Mouse (Mus musculus): ENCODE data around the gene Lefty2.

Gene Lefty2

DNA sequence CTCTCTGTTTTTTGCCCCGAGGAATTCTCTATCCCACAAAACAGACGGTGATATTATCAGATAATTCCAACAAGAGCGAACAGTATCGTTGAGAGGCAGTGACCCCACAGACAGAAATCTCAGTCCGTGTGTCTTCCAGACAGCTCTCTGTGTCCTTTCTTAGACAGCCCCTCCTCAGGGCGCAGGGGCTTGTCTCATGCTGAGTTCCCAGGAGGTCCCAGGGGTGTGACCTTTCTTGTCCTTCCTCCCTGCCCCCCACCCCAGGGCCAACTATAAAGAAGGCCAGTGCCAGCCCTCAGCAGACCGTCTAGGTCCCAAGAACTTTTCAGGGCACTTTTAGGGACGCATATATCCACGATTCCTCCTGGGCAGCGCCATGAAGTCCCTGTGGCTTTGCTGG lies at the start of gene Lefty2:
Lefty2 (plus strand) TSS at position 301 of the 400 bp plus-strand sequence.
- DNase-seq (ENCODE audit: low read depth, low spot score) = no peak

DNA sequence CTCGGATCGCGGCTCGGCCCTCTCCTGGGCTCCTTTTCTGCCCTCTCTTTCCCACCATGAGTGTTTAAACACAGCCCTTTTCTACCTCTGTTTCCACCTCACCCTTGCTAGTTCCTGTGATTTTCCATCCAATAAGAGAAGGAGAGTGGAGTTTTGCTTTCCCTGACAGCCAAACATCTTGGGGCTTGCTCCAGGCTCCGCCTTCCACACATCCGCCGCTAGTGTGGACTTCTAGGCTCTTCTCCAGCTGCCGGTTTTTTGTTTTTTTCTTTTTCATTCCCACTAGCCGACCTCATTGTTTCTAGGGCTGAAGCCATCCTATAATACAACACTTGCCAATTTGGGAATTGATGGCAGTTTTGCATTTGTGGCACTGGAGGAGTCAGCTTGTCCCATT lies 44.8 kb upstream of the Lefty2 start:
- no peak for DNase-seq (ENCODE audit: low read depth, low spot score)

GRCm38 (mm10) chr1:180848511-180849241 lies 44.2 kb upstream of the Lefty2 start:
- no peak for DNase-seq (ENCODE audit: low read depth, low spot score)

DNA sequence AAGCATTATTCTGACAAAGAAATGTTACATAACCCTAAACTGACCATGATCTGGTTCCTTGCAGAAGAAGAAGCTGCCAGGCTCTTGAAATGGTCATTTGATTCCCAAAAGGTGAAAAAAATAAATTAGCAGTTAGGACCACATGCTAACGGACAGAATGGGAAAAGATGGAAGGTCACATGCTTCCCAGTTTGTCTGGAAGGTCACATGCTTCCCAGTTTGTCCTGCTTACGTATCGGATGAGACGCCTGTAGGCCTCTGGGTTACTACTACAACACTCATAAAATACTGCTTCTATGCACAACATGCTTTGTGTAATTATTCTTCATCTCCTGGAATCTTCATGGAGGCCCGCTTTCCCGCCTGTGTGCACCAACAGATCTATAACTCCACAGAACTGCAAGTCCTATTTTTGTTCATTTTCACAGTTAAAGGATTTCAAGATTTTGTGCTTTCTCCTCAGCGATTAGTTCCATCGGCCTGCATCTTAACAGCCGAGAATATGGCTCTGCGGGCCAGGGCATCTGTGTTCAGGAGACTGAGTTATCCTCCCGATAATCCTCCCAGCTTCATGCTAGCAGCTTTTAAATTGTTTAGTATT lies 43.1 kb upstream of the Lefty2 start:
- no peak for DNase-seq (ENCODE audit: low read depth, low spot score)

- DNase-seq (ENCODE audit: low read depth, low spot score) = peak; percentile 99
Observed at GRCm38 (mm10) chr1:180850316-180851270, 42.3 kb upstream of the Lefty2 start, which contains the start of gene Sde2. TSS of gene Sde2 (plus strand) at chr1:180851127.

GRCm38 (mm10) chr1:180858763-180859162 lies 34.1 kb upstream of the Lefty2 start:
- DNase-seq (ENCODE audit: low read depth, low spot score) = no peak

- DNase-seq (ENCODE audit: low read depth, low spot score) = no peak
Observed at GRCm38 (mm10) chr1:180860030-180860429, 32.9 kb upstream of the Lefty2 start.

- no peak for DNase-seq (ENCODE audit: low read depth, low spot score)
Observed at GRCm38 (mm10) chr1:180863606-180864005, 29.3 kb upstream of the Lefty2 start.

- DNase-seq (ENCODE audit: low read depth, low spot score) = no peak
Observed at GRCm38 (mm10) chr1:180866001-180866400, 26.9 kb upstream of the Lefty2 start.

GRCm38 (mm10) chr1:180870122-180870650 lies 22.7 kb upstream of the Lefty2 start:
- no peak for DNase-seq (ENCODE audit: low read depth, low spot score)

DNA sequence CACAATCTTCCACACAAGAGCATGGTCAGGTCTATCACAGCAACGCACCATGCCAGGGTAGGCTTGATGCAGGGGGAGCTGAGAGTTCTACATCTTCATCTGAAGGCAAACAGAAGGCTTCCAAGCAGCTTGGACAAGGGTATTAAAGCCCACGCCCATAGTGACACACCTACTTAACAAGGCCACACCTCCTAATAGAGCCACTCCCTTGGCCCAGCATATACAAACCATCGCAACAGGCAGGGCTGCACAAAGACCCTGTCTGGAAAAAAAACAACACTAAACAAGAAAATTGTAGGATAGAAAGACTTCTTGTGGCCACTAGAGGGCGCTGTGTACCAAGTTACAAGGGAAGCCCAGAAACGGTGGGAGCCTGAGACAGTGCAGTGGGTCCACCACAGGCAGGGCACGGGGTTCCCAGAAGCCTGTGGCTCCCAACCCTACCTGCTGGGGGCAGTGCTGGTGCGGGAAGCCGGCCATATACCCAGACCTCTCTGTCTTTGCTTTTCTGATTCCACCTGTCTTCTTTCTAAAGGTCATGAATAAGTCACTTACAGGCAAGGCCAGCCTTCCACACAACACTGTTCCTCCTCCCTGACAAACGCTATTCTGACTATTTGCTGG lies 18.9 kb upstream of the Lefty2 start:
- DNase-seq (ENCODE audit: low read depth, low spot score) = peak; percentile 90

DNA sequence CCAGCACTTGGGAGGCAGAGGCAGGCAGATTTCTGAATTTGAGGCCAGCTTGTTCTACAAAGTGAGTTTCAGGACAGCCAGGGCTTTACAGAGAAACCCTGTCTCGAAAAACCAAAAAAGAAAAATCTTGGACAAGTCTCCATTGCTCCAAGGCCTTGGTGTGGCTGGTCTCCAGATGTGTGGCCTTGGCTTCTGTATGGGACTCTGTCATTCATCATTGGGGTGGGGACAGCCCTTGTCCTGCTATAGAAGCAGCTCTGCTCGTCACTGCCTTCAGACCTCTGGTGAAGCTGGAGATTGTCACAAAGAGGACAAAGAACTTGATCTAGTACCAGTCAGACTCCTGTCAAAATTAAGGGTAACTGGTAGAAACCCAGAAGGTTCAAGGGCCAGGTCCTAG lies 18.3 kb upstream of the Lefty2 start:
- no peak for DNase-seq (ENCODE audit: low read depth, low spot score)

DNA sequence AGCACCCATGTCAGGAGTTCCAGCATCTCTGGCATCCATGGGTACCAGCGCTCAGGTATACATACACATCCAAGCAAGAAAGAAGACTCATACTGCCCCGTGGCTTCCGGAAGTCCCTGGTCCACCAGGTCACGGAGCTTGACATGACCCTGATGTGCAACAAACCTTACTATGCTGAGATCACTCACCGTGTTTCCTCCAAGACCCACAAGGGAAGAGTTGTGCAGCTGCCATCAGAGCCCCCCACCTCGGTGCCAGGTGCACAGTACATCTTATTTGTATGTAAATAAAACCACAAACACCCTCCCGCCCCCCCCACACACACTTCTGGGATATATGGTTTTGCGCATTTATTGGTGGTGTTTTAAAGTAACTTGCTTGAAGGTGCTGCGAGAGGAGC lies 17.8 kb upstream of the Lefty2 start:
- no peak for DNase-seq (ENCODE audit: low read depth, low spot score)

GRCm38 (mm10) chr1:180877466-180877865 lies 15.4 kb upstream of the Lefty2 start:
- DNase-seq (ENCODE audit: low read depth, low spot score) = no peak

DNA sequence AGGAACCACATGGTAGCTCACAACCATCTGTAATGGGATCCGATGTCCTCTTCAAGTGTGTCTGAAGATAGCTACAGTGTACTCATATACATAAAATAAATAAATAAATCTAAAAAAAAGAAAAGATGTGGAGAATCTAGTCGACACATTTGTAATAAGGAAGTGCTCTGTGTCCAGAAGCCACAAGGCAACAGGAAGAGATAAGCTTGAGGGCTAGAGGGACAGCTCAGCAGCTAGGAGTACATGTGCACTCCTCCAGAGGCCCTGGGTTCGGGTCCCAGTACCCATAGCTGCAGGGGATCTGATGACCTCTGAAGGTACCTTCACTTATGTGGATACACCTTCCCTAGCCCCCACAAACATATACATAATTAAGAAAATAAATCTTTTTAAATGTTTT lies 11.1 kb upstream of the Lefty2 start:
- no peak for DNase-seq (ENCODE audit: low read depth, low spot score)

DNA sequence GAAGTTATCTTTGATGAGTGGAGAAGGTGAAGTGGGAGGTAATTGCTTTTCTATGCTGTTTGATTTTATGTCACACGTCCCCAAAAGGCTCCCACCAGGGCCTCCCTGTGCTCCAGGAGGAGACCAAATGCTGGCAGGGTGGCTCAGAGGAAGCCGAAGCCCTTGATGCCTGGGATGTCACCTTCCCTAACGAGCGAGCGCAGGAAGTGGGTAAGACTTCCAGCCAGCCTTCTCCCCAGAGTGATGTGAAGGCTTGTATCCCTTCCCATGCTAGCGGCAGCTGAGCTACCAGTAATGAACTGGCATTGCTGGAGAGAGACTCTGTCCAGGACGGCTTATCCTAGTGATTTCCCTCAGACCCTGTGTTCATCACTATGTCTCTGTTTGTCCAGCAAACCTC lies 9.2 kb upstream of the Lefty2 start:
- DNase-seq (ENCODE audit: low read depth, low spot score) = no peak

DNA sequence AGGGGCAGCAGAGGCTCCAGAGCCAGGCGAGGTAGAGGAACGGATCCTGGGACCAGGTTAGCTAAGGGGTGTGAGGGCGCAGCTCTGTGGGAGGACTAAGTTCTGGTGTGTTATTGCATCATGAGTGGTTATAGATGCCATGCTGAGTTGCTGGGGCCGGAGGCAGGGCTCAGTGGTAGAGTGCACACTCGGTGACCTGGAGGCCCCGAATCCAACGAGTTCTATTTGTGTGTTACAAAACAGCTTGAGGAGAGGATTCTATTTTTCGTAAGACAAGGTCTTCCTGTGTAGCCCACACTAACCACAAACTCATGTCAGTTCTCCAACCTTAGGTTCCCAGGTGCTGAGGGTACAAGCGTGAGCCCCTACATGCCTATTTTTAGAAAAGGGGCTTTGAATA lies 8.4 kb upstream of the Lefty2 start:
- no peak for DNase-seq (ENCODE audit: low read depth, low spot score)

DNA sequence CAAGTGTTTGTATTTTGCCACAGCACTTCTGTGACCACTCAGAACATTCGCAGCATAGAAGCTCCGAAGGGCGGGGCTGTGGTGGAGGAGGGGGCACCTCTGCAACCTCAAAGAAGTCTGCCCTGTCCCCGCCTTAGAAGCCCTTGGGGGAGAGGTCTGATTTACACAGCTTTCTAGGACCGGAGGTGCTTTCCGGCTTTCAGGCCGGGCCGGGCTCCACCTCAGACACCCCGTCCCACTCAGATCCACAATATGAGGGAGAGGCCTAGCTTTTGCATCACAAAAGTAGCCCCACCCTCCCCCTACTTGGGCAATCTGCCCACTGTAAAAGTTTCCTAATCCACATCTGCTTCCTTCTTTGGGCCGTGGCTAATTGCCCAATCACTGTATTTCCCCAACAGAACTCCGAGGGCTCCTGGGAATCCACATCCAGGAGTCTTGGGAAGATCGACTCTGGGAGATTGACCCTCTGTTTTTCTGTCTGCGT lies 4.3 kb upstream of the Lefty2 start:
- DNase-seq (ENCODE audit: low read depth, low spot score) = peak; percentile 98

DNA sequence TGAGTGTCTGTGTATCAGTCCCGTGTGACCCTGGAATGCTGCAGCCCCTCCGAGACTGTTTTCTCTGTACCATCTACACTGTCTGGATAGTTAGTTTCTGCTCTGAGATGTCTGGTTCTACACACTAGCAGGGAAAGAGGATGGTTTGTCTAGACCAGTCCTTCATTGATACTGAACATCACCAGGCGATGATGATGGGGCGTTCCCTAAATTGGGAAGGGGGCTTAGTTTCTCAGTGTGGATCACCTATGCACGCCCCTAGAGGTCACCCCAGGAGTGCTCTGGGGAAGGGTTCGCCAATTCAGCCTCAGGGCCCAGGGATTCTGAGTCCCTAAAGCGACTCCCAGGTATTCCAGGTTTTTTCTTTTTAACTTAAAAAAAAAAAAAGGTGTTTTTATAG lies 3.7 kb upstream of the Lefty2 start:
- peak; percentile 66 for DNase-seq (ENCODE audit: low read depth, low spot score)

DNA sequence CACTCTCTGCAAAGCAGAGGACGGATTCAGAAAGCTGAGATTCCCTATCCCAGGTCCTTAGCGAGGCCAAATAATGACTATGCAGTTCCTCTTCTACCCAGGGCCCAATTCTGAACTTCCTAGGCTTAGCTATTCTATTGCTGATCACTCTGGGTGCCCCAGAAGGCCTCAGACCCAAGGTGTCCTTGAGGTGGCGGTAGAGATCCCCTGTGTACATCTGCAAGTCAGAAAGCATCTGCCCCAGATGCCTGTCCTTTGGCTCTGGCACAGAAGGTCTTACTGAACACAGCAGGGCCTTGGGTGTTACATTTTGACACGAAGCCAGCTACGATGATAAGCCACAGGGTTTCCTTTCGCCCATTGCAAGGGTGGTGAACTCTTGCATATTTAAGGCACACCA lies 3.1 kb upstream of the Lefty2 start:
- DNase-seq (ENCODE audit: low read depth, low spot score) = peak; percentile 74
